Mouse (Mus musculus) adrenal gland, postnatal 36 days (tissue): ENCODE results near the gene Arhgap8. TPM values are rescaled to one million over a fixed set of nuclear protein-coding genes. Genes with fewer than 3 reads are reported as not detected.
"Not testable (repeated sequence)": the region's sequence is repeated elsewhere in the genome, so short reads cannot be mapped to it uniquely, and the experiment has no call there.

Experiments used
- DNase-seq, 2 experiments: peaks; one replicate each; pipeline ENCODE4 v3.0.0; 2021; ENCODE audit warnings: mixed read lengths in 1 of 2
- total RNA-seq, 2 experiments: library from RNA; stranded (reverse); gene quantifications; 2 replicates each; pipeline ENCODE4 v1.2.3; 2021

Gene Arhgap8
- total RNA-seq, 2 experiments from 2014 or later, result 0.56 to 1.1 TPM

- peak; percentile 83 to 85 for DNase-seq
Observed at GRCm38 (mm10) chr15:84697611-84698011, 22.2 kb upstream of the Arhgap8 start.

GRCm38 (mm10) chr15:84698189-84698588, 21.7 kb upstream of the Arhgap8 start:
- no peak for DNase-seq

GRCm38 (mm10) chr15:84700147-84700794, 19.6 kb upstream of the Arhgap8 start:
- peak; percentile 64 to 77 for DNase-seq

- peak in 1 of 2 experiments; percentile 55 for DNase-seq
Observed at GRCm38 (mm10) chr15:84701947-84702346, 17.9 kb upstream of the Arhgap8 start.

GRCm38 (mm10) chr15:84702391-84703345, 17.2 kb upstream of the Arhgap8 start:
- DNase-seq, result no peak

- DNase-seq, result no peak
Observed at GRCm38 (mm10) chr15:84703992-84704391, 15.9 kb upstream of the Arhgap8 start.

GRCm38 (mm10) chr15:84705351-84705901, 14.4 kb upstream of the Arhgap8 start:
- no peak for DNase-seq

- DNase-seq, result no peak
Observed at GRCm38 (mm10) chr15:84706983-84707619, 12.8 kb upstream of the Arhgap8 start.

GRCm38 (mm10) chr15:84712566-84713405, 7.1 kb upstream of the Arhgap8 start:
- DNase-seq, result no peak

GRCm38 (mm10) chr15:84714730-84715129, 5.1 kb upstream of the Arhgap8 start:
- peak; percentile 82 to 84 for DNase-seq

GRCm38 (mm10) chr15:84715132-84715531, 4.7 kb upstream of the Arhgap8 start:
- DNase-seq, result no peak

GRCm38 (mm10) chr15:84717570-84718270, 2.1 kb upstream of the Arhgap8 start:
- DNase-seq, result not testable (repeated sequence)

GRCm38 (mm10) chr15:84718785-84719184, 1.1 kb upstream of the Arhgap8 start:
- DNase-seq, result no peak

- peak; percentile 13 to 37 for DNase-seq
Observed at GRCm38 (mm10) chr15:84720291-84721204, 696 bp downstream of the Arhgap8 start.

GRCm38 (mm10) chr15:84723656-84724055, 3.8 kb downstream of the Arhgap8 start:
- DNase-seq, result not testable (repeated sequence)

GRCm38 (mm10) chr15:84724199-84724598, 4.3 kb downstream of the Arhgap8 start:
- DNase-seq, result no peak

- peak; percentile 53 to 63 for DNase-seq
Observed at GRCm38 (mm10) chr15:84729685-84730084, 9.8 kb downstream of the Arhgap8 start.

GRCm38 (mm10) chr15:84730893-84731292, 11.0 kb downstream of the Arhgap8 start:
- no peak for DNase-seq

- no peak for DNase-seq
Observed at GRCm38 (mm10) chr15:84731676-84732424, 12.0 kb downstream of the Arhgap8 start.
